Mouse (Mus musculus) left cerebral cortex, adult 2 months (tissue): ENCODE measurements at regions not wholly inside any gene's neighbourhood (a gene's known extent, or its start where the extent isn't known, plus 50 kb on each side); places are given as distances from the start of the nearest gene placed in this dataset.
A peak's percentile ranks its signal among the peaks of the same experiment; 100 is the strongest.

Experiments used
- DNase-seq, 2 experiments: peaks; one replicate each; pipeline ENCODE4 v3.0.0; 2021 to 2022; ENCODE audit warnings: low spot score in 2 of 2, mixed read lengths in 1 of 2; ENCODE audit errors: extremely low spot score in 1 of 2
- H3K27ac ChIP-seq: fragments of 200-600 bp; 2 replicates; pipeline ENCODE4 v1.8.1; 2022
- H3K4me3 ChIP-seq: fragments of 200-600 bp; 2 replicates; pipeline ENCODE4 v1.8.1; 2022
- CTCF ChIP-seq: fragments of 200-600 bp; IDR thresholded peaks from 2 replicates; pipeline ENCODE4 v1.8.1; 2022; ENCODE audit warnings: antibody characterized with exemption, mild to moderate bottlenecking, moderate library complexity
- intact Hi-C: fragments of 180-260 bp; cut with DNase I; formaldehyde crosslinking; loops from one replicate; pipeline ENCODE4 v1.15.1; 2025

GRCm38 (mm10) chr1:169283440-169283839, 247.8 kb downstream of the Nuf2 start:
- intact Hi-C loops, result no loop called here
- no peak overlapping the region for H3K27ac ChIP-seq
- no peak for TF ChIP-seq CTCF
- DNase-seq, result no peak
- H3K4me3 ChIP-seq, result no peak overlapping the region

DNA sequence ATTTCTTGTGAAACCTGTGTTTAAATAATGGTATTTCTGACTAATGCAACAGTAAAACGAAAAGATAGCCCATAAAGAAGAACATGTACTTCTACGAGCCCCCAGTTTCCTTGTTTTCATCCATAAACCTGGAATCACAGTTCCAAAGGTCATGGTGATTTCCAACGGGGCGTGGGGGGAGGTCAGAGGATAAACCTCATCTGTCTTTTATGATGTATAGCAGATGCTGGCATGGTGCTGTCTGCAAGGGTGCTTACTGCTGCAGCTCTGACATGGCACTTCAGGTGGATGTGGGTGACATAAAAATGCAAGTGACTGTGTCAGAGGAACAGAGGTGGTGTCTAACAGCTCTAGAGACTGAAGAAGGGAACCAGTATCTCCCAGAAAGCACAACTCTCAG, 260.5 kb downstream of the Nuf2 start:
- Histone ChIP-seq H3K27ac (no peak overlapping the region), H3K4me3 (no peak overlapping the region)
- TF ChIP-seq CTCF, result no peak
- DNase-seq, result no peak
- intact Hi-C loops, result no loop called here

DNA sequence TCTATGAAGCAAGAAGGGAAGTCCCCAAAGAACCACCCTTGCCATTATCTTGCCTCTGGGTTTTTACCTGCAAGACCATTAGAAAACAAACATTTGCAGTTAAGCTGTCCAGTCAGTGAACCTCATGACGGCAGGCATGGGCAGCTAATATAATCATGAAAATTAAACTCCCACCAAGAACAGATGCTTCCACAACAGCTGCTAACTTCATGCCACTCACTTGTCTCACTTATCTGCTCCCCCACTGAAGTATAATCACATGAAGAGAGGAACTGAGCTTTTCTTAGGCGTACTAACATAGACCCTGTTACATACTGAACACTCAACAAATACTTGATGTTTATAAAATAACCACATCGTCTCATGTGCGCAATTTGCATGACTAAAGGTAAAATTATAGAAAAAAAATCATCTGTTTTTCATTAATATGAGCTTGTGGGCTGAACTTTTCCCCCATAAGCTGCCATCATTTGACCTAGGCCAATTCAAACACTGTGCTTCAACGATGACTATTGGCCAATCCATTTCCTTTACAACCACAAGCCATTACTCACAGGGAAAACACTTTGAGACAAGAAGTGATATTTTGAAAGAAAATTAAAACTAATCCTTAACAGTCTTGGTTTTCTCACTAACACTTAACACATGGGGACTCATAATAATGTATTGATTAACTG, 267.1 kb downstream of the Nuf2 start:
- H3K27ac ChIP-seq, result no peak overlapping the region
- no peak for DNase-seq
- TF ChIP-seq CTCF, result no peak
- no peak overlapping the region for H3K4me3 ChIP-seq
- intact Hi-C loops, result no loop called here

GRCm38 (mm10) chr1:169254250-169254937, 276.9 kb downstream of the Nuf2 start:
- DNase-seq, result no peak
- Histone ChIP-seq H3K4me3 (no peak overlapping the region), H3K27ac (no peak overlapping the region)
- intact Hi-C loops, result no loop called here
- TF ChIP-seq CTCF, result peak; percentile 16

GRCm38 (mm10) chr1:169252189-169252588, 279.1 kb downstream of the Nuf2 start:
- TF ChIP-seq CTCF, result no peak
- intact Hi-C loops, result no loop called here
- Histone ChIP-seq H3K27ac (no peak overlapping the region), H3K4me3 (no peak overlapping the region)
- no peak for DNase-seq

DNA sequence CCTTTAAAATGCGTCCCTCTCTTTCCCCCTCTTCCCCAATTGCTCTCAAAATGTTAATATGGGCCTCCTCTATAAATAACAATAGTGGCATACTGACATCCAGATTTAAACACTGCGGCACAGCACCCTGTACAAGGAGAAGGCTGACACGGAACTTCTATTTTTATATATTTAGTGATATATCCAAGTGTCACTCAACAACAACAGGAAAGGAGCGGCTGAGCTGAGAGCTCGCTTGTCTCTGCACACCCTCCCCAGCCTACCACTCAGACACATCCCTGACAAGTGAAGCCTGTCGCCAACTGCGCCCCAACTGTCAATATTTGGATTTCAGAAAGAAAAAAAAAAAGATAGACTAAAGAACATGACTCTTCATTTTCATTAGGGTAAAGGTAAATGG, 282.2 kb downstream of the Nuf2 start:
- TF ChIP-seq CTCF, result no peak
- peak in 1 of 2 experiments; percentile 12 for DNase-seq
- no peak overlapping the region for H3K27ac ChIP-seq
- intact Hi-C loops, result no loop called here
- no peak overlapping the region for H3K4me3 ChIP-seq

GRCm38 (mm10) chr1:169240377-169240776, 290.9 kb downstream of the Nuf2 start:
- no peak for TF ChIP-seq CTCF
- no peak overlapping the region for H3K4me3 ChIP-seq
- no peak overlapping the region for H3K27ac ChIP-seq
- intact Hi-C loops, result no loop called here
- no peak for DNase-seq

GRCm38 (mm10) chr1:169238671-169239090, 292.6 kb downstream of the Nuf2 start:
- no peak overlapping the region for H3K27ac ChIP-seq
- H3K4me3 ChIP-seq, result no peak overlapping the region
- intact Hi-C loops, result no loop called here
- no peak for DNase-seq
- TF ChIP-seq CTCF, result no peak

DNA sequence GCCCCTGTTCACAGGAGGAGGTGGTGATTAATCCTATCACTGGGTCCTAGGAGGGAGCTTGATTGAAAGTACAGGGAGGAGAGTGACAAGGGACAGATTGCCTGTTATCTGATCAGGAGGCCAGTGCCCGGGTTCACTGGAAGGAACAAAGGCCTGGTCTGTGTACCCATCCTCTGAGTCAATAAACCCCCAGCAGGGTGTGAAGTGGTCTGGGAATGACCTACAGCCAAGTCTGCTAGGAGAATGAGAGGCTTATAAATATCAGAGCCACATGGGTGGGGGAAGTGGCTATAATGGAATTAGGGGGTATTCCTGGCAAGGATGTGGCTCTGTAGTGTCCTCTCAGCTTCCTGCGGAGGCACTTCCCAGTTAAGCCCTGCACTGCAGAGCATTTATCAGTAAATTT, 296.0 kb downstream of the Nuf2 start:
- Histone ChIP-seq H3K4me3 (no peak overlapping the region), H3K27ac (no peak overlapping the region)
- no peak for TF ChIP-seq CTCF
- no peak for DNase-seq
- intact Hi-C loops, result no loop called here

- TF ChIP-seq CTCF, result no peak
- intact Hi-C loops, result no loop called here
- H3K4me3 ChIP-seq, result no peak overlapping the region
- DNase-seq, result no peak
- H3K27ac ChIP-seq, result no peak overlapping the region
Measured at GRCm38 (mm10) chr1:169233368-169233767, 297.9 kb downstream of the Nuf2 start.

- no peak overlapping the region for H3K4me3 ChIP-seq
- no peak for TF ChIP-seq CTCF
- no peak overlapping the region for H3K27ac ChIP-seq
- no peak for DNase-seq
- intact Hi-C loops, result no loop called here
Measured at GRCm38 (mm10) chr1:169230097-169230496, 301.2 kb downstream of the Nuf2 start.

GRCm38 (mm10) chr1:169224431-169224830, 306.8 kb downstream of the Nuf2 start:
- TF ChIP-seq CTCF, result no peak
- Histone ChIP-seq H3K4me3 (no peak overlapping the region), H3K27ac (no peak overlapping the region)
- intact Hi-C loops, result no loop called here
- no peak for DNase-seq

GRCm38 (mm10) chr1:169187658-169188057, 343.6 kb downstream of the Nuf2 start:
- no peak for DNase-seq
- intact Hi-C loops, result no loop called here
- Histone ChIP-seq H3K27ac (no peak overlapping the region), H3K4me3 (no peak overlapping the region)
- no peak for TF ChIP-seq CTCF
